Mouse (Mus musculus): ENCODE data around the gene Zfp629.
"Not testable (repeated sequence)": the region's sequence is repeated elsewhere in the genome, so short reads cannot be mapped to it uniquely, and the experiment has no call there.

Zfp629 gene

DNA sequence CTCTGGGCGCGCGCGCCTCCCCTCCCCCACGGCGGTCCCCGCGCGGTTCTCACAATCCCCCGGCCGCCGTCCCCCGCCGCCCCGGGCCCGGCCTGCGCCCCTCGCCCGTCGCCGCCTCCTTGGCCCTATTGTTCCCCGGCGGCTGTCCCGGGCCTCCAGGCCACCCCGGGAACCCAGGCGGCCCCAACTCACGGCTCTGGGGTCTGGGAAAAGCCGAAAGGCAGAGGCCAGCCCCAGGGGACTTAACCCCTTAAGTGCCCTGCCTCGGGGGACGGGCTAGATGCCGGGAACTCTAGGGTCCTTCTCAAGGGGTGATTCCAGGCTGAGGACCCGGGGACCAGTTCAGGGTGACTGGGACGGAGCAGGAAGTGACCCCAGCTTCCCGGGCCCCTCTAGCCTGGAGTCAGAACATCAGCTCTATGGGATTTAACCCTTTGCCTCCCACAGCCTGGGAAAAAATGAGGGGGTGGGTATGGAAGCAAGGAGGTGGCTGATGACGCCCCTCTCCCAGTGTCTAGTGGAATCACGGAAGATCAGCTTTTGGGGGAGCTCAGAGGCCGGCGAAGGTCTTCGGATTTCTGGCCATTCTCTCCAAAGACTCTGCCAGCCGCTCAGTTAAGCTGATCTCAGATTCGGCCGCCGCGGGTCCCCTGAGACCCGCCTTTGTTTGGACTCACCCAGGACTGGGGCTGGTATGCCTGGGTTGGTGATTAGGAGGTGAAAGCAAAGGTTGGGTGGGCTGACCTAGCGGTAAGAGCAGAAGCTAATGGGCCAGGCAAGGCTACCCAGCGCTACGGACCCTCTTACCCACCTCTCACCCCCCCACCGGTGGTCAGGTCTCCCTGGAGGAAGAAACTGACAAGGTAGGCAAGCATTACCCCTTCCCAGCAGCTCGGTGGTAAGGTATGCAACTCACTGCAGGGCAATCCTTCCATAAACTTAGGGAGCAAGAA lies at the start of gene Zfp629:
Zfp629 (minus strand) TSS at position 907 of the 953 bp plus-strand sequence.
- in situ Hi-C loops (cut with MboI, MseI), result no loop called here

DNA sequence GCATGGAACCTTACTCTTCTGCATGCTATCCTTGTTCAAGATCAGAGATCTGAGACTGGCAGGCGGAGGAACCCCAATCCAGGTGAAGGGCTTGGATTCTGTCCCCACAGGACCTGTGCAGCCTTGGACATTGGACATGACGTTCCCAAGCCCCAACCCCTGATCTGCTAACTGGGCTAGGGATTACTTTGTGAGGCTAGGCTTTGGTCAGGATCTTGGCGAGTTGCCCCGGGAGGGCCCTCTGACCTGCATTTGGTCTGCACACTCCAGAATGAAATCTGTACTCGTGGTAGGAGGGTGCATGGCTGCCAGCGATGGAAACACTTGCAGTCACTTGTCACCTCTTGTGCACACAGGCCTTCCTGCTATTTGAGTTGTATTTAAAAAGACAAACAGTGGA lies 47.3 kb upstream of the Zfp629 start:
- in situ Hi-C loops (cut with MboI, MseI), result loop anchor here (5.0 kb wide), 1 partner anchor 36 kb away; no protein-coding TSS in a partner anchor

DNA sequence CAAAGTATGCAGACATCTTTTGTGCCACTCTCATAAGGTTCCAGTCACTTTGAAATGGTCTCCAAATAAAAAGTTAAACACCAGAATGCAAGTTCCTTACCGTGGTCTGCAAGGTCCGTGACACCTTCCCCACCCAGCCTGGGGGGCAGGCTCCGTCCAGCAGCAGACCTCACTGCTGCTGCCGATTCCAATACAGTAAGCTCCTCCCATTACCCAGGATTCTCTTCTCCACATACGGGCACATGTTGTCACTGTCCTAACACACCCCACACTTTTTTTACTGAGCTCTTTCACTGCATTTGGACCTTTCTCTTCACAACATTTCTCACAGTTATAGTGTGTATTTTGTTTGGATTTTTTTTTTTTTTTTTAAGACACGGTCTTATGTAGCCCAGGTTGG lies 46.2 kb upstream of the Zfp629 start:
- in situ Hi-C loops (cut with MboI, MseI), result loop anchor here (5.0 kb wide), 1 partner anchor 35 kb away; no protein-coding TSS in a partner anchor

DNA sequence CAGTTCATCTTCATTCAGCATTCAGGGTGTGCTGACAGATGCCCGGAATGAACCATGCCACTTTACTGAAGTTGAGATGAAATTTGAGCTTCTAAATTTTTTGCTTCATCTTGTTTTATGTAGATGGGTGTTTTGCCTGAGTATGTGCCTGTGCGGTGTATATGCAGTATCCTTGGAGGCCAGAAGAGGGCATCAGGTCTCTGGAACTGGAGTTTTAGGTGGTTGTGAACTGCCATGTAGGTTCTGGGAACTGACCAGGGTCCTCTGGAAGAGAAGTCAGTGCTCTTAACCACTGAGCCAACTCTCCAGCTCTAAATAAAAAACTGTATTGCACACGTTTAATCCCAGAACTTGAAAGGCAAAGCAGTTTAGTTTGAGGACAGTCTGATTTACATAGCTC lies 45.3 kb upstream of the Zfp629 start:
- in situ Hi-C loops (cut with MboI, MseI), result loop anchor here (5.0 kb wide), 1 partner anchor 34 kb away; no protein-coding TSS in a partner anchor

DNA sequence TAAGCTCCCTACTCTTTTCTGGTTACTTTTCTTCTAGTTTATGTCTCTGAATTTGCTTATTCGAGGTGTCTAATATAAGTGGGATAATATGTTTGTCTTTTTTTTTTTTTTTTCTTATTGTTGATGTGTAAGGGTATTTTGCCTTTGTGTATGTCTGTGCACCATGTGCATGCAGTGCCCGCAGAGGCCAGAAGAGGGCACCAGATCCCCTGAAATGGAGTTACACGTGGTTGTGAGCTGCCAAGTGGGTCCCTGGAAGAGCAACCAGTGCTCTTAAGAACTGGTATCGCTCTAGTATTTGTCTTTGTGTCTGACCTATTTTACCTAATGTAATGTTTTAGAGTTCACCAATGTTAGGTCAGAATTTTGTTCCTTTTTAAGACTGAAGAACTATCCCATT lies 41.3 kb upstream of the Zfp629 start:
- in situ Hi-C loops (cut with MboI, MseI), result no loop called here

DNA sequence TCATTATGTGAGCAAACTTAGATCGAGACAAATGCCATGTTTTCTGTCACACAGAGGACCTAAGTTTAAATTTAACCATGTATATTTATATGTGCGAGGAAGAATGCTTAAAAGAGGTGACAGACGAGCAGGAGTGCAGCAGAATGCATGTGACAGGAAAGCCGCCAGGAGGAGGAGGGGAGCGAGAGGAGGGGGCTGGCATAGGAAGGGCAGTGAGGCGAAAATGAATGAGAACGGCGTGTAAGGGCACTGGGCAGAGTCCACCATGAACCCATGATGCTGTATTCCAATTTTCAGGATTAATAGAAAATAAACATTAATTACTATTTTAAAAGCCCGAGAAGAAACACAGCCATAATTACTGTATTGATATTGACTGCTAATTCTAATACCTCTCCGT lies 38.7 kb upstream of the Zfp629 start:
- in situ Hi-C loops (cut with MboI, MseI), result no loop called here

DNA sequence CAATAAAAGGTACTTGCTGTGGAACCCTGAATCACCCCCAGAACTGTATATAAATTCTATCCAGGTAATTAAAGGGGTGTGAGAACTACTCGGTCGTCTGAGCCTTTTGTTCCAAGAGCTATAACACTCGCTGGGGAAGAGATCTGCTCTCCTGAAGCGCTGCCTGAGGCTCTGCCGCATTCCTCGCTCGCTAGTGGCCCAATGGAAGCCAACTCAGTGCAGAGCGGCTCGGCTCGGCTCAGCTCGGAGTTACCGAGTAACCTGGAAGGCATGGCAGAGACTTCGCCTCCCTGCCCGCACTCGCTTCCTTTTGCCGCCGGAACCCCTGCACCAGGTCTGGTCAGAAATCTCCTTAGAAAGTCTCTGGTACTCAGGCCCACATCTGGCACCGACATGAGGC lies 36.5 kb upstream of the Zfp629 start:
- in situ Hi-C loops (cut with MboI, MseI), result no loop called here

DNA sequence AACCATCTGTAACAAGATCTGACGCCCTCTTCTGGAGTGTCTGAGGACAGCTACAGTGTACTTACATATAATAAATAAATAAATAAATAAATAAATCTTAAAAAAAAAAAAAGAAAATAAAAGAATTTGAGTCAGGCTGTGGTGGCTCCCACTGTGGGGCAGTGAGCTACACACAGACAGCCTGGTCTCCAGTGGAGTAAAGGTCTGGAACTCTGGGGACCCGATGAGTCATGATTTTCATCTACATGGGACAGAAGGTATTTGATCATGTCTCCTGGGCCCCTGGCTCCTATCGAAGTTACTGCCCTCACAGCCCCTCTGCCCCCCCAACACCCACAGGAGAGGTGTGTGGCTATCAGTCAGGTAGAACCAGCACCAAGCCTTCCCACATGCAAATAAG lies 36.0 kb upstream of the Zfp629 start:
- in situ Hi-C loops (cut with MboI, MseI), result no loop called here

DNA sequence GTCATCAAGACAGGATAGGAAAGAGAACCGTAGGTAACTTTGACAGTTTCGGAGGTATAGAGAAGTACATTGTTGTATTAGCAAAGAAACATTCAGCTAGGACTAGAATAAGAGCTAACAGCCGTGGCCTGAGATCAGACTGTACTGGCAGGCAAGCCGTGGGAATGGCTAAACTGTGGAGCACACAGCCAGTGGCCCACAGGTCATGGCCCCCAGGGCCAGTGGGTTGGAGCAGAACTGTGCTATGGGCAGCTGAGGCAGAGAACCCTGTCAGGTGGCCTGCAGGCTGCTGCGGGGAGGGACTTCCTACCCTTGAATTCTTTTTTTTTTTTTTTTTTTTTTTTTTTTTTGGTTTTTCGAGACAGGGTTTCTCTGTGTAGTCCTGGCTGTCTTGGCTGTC lies 33.6 kb upstream of the Zfp629 start:
- in situ Hi-C loops (cut with MboI, MseI), result loop anchor here (5.0 kb wide), 1 partner anchor 52 kb away; no protein-coding TSS in a partner anchor

DNA sequence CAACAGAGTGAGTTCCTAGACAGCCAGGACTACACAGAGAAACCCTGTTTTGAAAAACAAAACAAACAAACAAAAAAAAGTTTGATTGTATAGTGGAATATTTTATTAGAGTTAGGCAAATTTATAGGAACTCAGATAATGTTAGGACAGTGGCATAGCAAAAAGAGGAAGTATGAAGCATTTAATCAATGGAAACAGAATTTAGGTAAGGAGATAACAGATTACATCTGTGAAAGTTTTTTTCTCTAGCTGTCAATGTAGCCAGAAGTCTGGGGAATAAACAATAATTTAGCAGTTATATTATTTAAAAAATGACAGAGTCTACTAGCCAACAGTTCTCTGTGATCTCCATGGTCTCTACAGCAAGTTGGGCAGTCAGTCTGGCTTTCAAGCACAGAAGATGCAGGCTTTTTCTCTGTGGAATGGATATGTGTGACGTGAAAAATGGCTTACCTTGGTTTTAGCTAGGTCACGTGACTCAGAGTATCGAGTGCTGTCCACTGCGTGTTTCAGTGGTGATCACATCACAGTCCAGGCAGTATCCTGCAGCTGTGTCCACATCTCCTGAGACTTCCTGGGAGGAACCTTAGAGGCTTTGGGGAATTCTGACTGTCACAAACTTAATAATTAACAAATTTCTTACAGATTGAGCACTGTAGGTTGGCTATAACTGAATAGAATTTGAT lies 33.1 kb upstream of the Zfp629 start:
- in situ Hi-C loops (cut with MboI, MseI), result loop anchor here (5.0 kb wide), 1 partner anchor 51 kb away; no protein-coding TSS in a partner anchor

DNA sequence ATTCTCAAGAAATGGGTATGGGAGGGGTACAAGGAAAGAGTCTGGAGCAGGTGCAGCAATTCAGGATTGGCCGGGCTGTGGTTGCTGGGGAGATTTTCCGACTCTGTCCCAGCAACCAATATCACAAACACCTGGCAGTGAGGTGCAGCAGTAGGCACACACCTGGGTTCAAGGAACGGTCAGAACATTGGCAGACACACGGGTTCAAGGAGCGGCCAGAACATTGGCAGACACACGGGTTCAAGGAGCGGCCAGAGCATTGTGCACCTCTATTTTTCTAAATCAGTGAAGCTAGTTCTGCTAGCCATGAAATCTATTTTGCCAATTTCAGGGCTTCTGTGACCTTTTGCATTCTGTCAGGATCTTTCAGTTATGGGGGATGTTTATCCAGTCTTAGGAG lies 32.0 kb upstream of the Zfp629 start:
- in situ Hi-C loops (cut with MboI, MseI), result loop anchor here (5.0 kb wide), 1 partner anchor 50 kb away; no protein-coding TSS in a partner anchor

DNA sequence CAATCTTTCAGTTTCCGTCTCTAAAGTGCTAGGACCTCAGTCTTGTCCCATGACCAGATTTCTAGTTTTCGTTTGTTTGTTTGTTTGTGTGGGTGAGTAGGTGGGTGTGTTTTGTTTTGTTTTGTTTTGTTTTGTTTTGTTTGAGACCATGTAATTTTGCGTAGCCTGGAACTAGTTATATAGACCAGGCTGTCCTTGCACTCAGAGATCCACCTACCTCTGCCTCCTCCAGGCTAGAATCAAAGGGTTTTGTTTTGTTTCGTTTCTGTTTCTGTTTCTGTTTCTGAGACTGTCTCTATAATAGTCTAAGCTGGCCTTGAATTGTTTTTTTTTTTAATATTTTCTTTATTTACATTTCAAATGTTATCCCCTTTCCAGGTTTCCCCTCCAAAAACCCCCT lies 30.8 kb upstream of the Zfp629 start:
- in situ Hi-C loops (cut with MboI, MseI), result loop anchor here (5.0 kb wide), 1 partner anchor 49 kb away; no protein-coding TSS in a partner anchor

DNA sequence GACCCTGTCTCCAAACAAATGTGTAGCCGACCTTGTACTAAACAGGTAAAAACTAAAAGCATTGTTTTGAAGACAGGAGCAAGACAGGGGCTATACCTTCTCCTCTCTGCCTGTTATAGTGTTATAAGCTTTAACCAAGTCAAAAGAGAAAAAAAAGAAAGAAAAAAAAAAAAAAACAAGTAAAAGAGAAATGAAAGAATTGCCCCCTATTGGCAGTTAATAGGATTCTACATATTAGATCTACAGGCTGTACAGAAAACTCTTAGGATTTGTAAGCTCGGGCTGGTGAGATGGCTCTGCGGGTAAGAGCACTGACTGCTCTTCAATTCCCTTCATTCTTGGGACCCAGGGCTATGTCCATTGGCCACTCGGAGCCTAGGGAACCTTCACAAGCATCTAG lies 26.7 kb upstream of the Zfp629 start:
- in situ Hi-C loops (cut with MboI, MseI), result no loop called here

DNA sequence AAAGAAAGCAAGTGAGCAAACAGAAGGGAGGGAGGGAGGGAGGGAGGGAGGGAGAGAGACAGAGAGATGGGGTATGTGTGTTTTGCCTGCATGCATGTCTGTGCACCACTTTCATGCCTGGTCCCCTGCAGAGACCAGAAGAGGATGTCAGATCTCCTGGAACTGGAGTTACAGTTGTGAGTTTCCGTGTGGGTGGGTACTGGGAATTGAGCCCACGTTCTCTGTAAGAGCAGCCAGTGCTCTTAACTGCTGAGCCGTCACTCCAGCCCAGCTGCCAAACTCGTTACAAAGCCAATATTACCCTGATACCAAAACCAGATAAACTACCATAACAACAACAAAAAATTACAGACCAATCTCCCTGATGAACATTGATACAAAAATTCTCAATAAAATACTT lies 25.7 kb upstream of the Zfp629 start:
- in situ Hi-C loops (cut with MboI, MseI), result no loop called here

DNA sequence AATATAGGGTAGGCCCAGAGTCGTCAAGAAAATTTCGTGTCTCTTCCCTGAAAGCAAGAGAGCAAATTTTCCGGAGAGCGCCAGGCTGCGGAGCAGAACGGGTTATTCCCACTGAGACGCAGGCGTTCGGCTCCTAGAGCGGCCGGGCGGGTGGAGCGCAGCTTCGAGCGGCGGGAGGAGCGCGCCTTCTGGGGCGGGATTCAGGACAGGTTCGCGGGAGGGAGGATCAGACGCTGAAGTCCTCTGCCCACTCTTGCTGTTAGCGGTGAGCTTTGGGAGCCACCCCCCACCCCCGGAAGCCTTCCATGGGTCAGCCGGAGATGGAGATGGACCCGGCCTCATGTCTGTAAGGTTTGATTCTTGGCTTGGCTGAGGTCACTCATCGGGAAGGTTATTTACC lies 21.4 kb upstream of the Zfp629 start:
- in situ Hi-C loops (cut with MboI, MseI), result no loop called here

DNA sequence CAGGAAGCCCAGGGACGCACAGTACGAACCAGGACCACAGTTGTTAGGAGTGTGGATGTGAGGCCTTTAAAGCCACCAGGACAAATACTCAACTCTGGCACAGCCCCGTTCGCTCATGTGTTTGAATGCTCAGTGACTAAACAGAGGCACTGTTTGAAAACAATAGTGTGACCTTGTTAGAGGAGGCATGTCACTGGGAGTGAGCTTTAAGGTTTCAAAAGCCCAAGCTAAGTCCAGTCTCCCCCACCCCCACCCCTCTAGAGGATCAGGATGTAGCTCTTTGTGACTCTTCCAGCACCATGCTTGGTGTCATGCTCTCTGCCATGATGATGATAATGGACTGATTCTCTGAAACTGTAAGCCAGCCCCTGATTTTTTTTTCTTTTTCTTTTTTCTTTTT lies 15.8 kb upstream of the Zfp629 start:
- in situ Hi-C loops (cut with MboI, MseI), result no loop called here

DNA sequence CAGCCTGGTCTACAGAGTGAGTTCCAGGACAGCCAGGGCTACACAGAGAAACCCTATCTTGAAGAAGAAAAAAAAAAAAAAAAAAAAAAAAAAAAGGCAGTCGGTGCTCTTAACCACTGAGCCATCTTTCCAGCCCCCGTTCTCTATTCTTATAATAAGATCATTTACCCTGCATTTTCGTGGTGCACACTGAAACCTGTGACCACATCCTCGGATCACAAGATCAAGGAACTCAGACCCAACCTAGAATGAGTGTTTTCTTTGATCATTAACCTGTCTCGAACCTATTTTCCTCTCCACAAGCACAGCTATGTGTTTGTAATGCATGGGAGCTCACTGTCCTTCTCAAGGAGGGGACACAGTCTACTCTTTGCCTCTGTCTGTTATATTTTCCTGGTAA lies 13.0 kb upstream of the Zfp629 start:
- in situ Hi-C loops (cut with MboI, MseI), result loop anchor here (5.0 kb wide), 1 partner anchor 34 kb away; no protein-coding TSS in a partner anchor

DNA sequence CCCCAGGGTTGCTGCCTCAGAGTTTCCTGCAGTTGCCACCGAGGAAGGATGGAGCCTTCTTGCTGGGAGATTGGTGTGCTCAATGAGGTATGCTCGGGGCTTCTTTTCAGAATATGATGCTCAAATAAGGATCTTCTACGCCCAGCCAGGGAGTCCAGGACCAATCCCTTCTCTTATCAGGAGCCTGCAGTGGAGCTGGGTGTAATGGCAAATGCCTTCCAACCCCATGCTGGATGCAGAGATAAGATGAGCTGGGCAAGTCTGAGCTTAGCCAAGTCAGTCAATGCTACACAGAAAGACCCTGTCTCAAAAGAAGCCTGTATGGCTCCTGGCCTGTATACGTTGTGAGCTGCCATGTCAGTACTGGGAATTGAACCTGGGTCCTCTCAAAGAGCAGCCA lies 10.9 kb upstream of the Zfp629 start:
- in situ Hi-C loops (cut with MboI, MseI), result loop anchor here (5.0 kb wide), 1 partner anchor 36 kb away; no protein-coding TSS in a partner anchor

DNA sequence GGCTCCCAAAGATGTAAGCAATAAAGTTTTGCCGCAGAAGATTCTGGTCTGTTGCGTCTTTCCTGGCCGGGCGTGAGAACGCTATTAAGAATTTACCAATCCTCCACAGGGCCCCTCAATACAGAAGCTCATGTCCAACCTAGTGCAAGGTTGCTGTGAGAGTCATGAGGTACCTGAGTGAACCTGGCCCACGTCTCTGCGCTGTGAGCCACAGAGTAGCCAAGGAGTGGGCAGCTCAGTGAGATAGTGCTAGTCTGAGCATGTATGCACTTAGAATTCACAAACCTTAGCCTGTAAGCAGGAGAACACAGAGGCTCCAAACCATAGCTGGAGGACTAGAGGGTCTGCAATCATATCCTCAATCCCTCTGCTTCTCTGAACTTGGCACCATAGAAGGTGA lies 10.4 kb upstream of the Zfp629 start:
- in situ Hi-C loops (cut with MboI, MseI), result loop anchor here (5.0 kb wide), 1 partner anchor 36 kb away; no protein-coding TSS in a partner anchor

DNA sequence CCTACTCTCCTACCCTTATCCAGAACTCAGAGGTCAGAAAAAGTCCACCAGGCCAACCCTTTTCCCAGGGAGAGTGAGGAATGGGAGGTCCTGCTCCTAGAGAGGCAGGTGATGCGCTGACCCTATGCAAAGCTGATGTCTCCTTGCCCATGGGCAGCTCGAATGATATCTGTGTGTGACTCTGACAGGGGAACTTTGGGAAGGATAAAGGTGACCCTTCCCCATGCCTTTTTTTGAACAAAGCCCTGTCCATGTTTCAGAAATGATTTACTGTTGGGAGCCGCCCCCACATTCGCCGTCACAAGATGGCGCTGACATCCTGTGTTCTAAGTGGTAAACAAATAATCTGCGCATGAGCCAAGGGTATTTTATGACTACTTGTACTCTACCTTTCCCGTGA lies 2.8 kb upstream of the Zfp629 start:
- in situ Hi-C loops (cut with MboI, MseI), result not testable (repeated sequence)

DNA sequence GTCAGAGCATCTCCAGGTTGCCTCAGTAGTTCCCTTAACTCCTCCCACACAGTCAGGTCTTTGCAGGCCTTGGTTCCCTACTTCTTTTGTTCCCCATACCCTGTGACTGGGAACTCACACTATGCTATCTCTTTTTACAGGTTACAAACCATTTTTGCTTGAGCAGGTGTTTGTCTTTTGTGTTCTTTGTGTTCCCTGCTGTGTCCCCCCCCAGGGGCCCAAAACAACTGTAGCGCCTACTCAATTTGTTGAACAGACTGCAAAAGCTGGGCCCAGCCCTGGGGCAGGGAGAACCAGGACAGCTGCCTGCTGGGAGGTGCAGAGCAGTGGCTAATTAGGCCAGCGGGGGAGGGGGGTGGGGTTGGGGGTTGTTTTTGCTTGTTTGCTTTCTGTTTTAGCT lies 2.4 kb upstream of the Zfp629 start:
- in situ Hi-C loops (cut with MboI, MseI), result no loop called here

DNA sequence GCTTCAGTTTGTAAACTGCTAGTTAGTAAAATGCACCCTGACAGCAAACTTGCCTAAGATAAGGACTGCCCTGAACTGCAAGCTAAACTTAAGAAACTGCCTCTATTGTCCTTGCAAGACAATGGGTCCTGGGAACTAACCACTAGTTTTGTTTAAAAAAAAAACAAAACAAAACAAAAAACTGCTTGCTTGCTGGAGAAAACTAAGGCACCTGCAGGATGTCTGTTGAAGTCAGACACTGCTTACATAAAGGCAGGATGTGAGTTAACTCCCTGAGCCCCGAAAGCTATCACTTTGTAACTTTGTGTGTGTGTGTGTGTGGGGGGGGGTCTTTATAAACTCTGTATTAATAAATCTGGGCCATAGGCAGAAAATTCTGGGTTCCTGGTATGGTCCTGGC lies 1.3 kb upstream of the Zfp629 start:
- in situ Hi-C loops (cut with MboI, MseI), result no loop called here
